Mouse (Mus musculus) G1E (cell line): ENCODE results near the gene 4930568D16Rik. TPM values are rescaled to one million over a fixed set of nuclear protein-coding genes. Genes with fewer than 3 reads are reported as not detected.

ENCODE experiments used
- ATAC-seq: 2 replicates; pipeline ENCODE4 v1.8.0; 2016; ENCODE audit warnings: mild to moderate bottlenecking; ENCODE audit not compliant: insufficient number of reproducible peaks, poor library complexity, low FRiP score, severe bottlenecking; ENCODE audit errors: extremely low read depth
- DNase-seq: peaks from one replicate; pipeline ENCODE4 v3.0.0; 2012; ENCODE audit warnings: low spot score
- H3K27me3 ChIP-seq: 2 replicates; pipeline ENCODE4 v1.6.1; 2012; ENCODE audit warnings: mild to moderate bottlenecking, low read length, inconsistent platforms; ENCODE audit not compliant: insufficient read depth
- H3K36me3 ChIP-seq: replicated peaks from 2 replicates; pipeline ENCODE3; 2012; ENCODE audit warnings: mild to moderate bottlenecking, inconsistent platforms
- H3K4me1 ChIP-seq: 2 replicates; pipeline ENCODE4 v1.6.1; 2012; ENCODE audit warnings: low read depth, low read length, inconsistent platforms, mixed read lengths; ENCODE audit not compliant: insufficient read depth
- H3K4me3 ChIP-seq: 2 replicates; pipeline ENCODE4 v1.5.1; 2012; ENCODE audit warnings: low read depth, mild to moderate bottlenecking, inconsistent platforms, low read length, moderate library complexity, mixed read lengths
- H3K9me3 ChIP-seq: replicated peaks from 2 replicates; pipeline ENCODE4 v1.6.1; 2012; ENCODE audit warnings: inconsistent platforms
- CTCF ChIP-seq: IDR thresholded peaks from 2 replicates; pipeline ENCODE4 v1.5.1; 2012; ENCODE audit warnings: low read depth, low read length, inconsistent platforms, mixed read lengths
- GATA1 ChIP-seq: IDR thresholded peaks from 2 replicates; pipeline ENCODE4 v1.6.1; 2012; ENCODE audit warnings: borderline replicate concordance, low read length, inconsistent platforms, mixed read lengths
- GATA2 ChIP-seq: IDR thresholded peaks from 2 replicates; pipeline ENCODE4 v1.6.1; 2012; ENCODE audit warnings: low read depth, low read length, inconsistent platforms, borderline replicate concordance
- POLR2AphosphoS5 ChIP-seq: IDR thresholded peaks from 2 replicates; pipeline ENCODE4 v1.6.1; 2012; ENCODE audit warnings: low read depth, low read length, inconsistent platforms; ENCODE audit not compliant: insufficient replicate concordance
- TAL1 ChIP-seq: conservative IDR thresholded peaks from 2 replicates; pipeline ENCODE4 v1.6.1; 2012; ENCODE audit warnings: low read depth, low read length, inconsistent platforms, mixed read lengths
- polyA plus RNA-seq: library from polyadenylated mRNA; stranded (reverse); fragments of >175 nt; gene quantifications from 2 replicates; pipeline ENCODE4 v1.2.3, GENCODE M21; 2012
- total RNA-seq, 2 experiments: library from RNA; stranded (forward) in 1 of 2; stranded (reverse) in 1 of 2; fragments of 200-1000 nt in 1 of 2; fragments of >200 nt in 1 of 2; fragmentation: Nextera tagmentation in 1 of 2; gene quantifications; 2 replicates each; pipeline ENCODE4 v1.2.3; 2014 to 2017

4930568D16Rik gene
- total and polyA plus RNA-seq, 3 experiments: 0.11 TPM; not detected in 2

GRCm38 (mm10) chr2:35377600-35377999 is 10.1 kb upstream of the 4930568D16Rik start:
- ATAC-seq (no peak), DNase-seq (no peak)

GRCm38 (mm10) chr2:35373003-35373402 is 5.5 kb upstream of the 4930568D16Rik start:
- TF ChIP-seq CTCF (peak; percentile 44; the same call in 1 of the 2 replicates), POLR2AphosphoS5 (no peak)
- ATAC-seq (no peak), DNase-seq (no peak)
- Histone ChIP-seq H3K27me3 (peaks cover 15% of the 10 kb centered on the region), H3K9me3 (no peaks in the 10 kb centered on the region), H3K4me3 (no peak overlapping the region), H3K4me1 (no peaks in the 10 kb centered on the region), H3K36me3 (no peaks in the 10 kb centered on the region)

More at GRCm38 (mm10) chr2:35377600-35377999, 10.1 kb upstream of the 4930568D16Rik start:
- TF ChIP-seq CTCF: no peak
- no peak for TF ChIP-seq GATA2
- no peak for TF ChIP-seq GATA1
- TF ChIP-seq POLR2AphosphoS5: no peak
- TF ChIP-seq TAL1: no peak
- no peaks in the 10 kb centered on the region for H3K9me3 ChIP-seq
- no peak overlapping the region for H3K4me3 ChIP-seq
- peaks cover 6% of the 10 kb centered on the region for H3K27me3 ChIP-seq
- no peaks in the 10 kb centered on the region for H3K36me3 ChIP-seq
- no peaks in the 10 kb centered on the region for H3K4me1 ChIP-seq

GRCm38 (mm10) chr2:35370686-35371085 is 3.2 kb upstream of the 4930568D16Rik start:
- H3K36me3 ChIP-seq: no peaks in the 10 kb centered on the region
- peaks cover 19% of the 10 kb centered on the region for H3K27me3 ChIP-seq
- TF ChIP-seq POLR2AphosphoS5: no peak
- no peaks in the 10 kb centered on the region for H3K9me3 ChIP-seq
- H3K4me3 ChIP-seq: no peak overlapping the region
- ATAC-seq (no peak), DNase-seq (no peak)
- H3K4me1 ChIP-seq: no peaks in the 10 kb centered on the region

GRCm38 (mm10) chr2:35349184-35349583 is 18.3 kb downstream of the 4930568D16Rik start:
- no peak for DNase-seq

GRCm38 (mm10) chr2:35345984-35346383 is 21.5 kb downstream of the 4930568D16Rik start:
- Histone ChIP-seq H3K27me3 (peaks cover 24% of the 10 kb centered on the region), H3K9me3 (no peaks in the 10 kb centered on the region), H3K4me1 (peaks cover 11% of the 10 kb centered on the region), H3K4me3 (no peak overlapping the region), H3K36me3 (no peaks in the 10 kb centered on the region)
- no peak for TF ChIP-seq CTCF
- TF ChIP-seq POLR2AphosphoS5: no peak
- TF ChIP-seq GATA1: no peak
- TF ChIP-seq GATA2: no peak
- TF ChIP-seq TAL1: no peak
- ATAC-seq (no peak), DNase-seq (no peak)

More at GRCm38 (mm10) chr2:35349184-35349583, 18.3 kb downstream of the 4930568D16Rik start:
- H3K4me1 ChIP-seq: peaks cover 11% of the 10 kb centered on the region
- ATAC-seq: peak; percentile 40; the same call in 1 of the 2 replicates
- H3K27me3 ChIP-seq: peaks cover 25% of the 10 kb centered on the region
- no peaks in the 10 kb centered on the region for H3K36me3 ChIP-seq
- H3K9me3 ChIP-seq: no peaks in the 10 kb centered on the region
- TF ChIP-seq GATA1: no peak
- TF ChIP-seq GATA2: no peak
- TF ChIP-seq POLR2AphosphoS5: no peak
- no peak overlapping the region for H3K4me3 ChIP-seq

- Histone ChIP-seq H3K4me1 (0 out of 2 replicates have a peak, but pooled peaks cover 3% of the 10 kb centered on the region), H3K4me3 (no peak overlapping the region), H3K27me3 (peaks cover 16% of the 10 kb centered on the region), H3K9me3 (no peaks in the 10 kb centered on the region), H3K36me3 (no peaks in the 10 kb centered on the region)
- DNase-seq (no peak), ATAC-seq (no peak)
- TF ChIP-seq GATA1 (no peak), CTCF (no peak), POLR2AphosphoS5 (no peak), GATA2 (no peak), TAL1 (no peak)
Observed at GRCm38 (mm10) chr2:35342605-35343004, 24.9 kb downstream of the 4930568D16Rik start.

GRCm38 (mm10) chr2:35338707-35339106 is 28.8 kb downstream of the 4930568D16Rik start:
- no peak for TF ChIP-seq GATA2
- no peak for TF ChIP-seq POLR2AphosphoS5
- no peak for TF ChIP-seq GATA1
- TF ChIP-seq TAL1: no peak
- no peak for TF ChIP-seq CTCF
- H3K9me3 ChIP-seq: no peaks in the 10 kb centered on the region
- ATAC-seq (no peak), DNase-seq (no peak)
- H3K36me3 ChIP-seq: peaks cover 2% of the 10 kb centered on the region
- no peak overlapping the region for H3K4me3 ChIP-seq
- H3K4me1 ChIP-seq: peaks cover 31% of the 10 kb centered on the region
- peaks cover 4% of the 10 kb centered on the region for H3K27me3 ChIP-seq
